Mouse (Mus musculus) heart, embryonic 13.5 days (tissue): ENCODE data around the gene Ptprn. TPM values are rescaled to one million over a fixed set of nuclear protein-coding genes. Genes with fewer than 3 reads are reported as not detected.
A peak's percentile ranks its signal among the peaks of the same experiment; 100 is the strongest.

Experiments
- ATAC-seq: fragments of 200-750 bp; cut with Nextera tagmentation; 2 replicates; pipeline ENCODE4 v1.8.0; 2017; ENCODE audit warnings: moderate TSS enrichment; ENCODE audit not compliant: insufficient number of reproducible peaks, low FRiP score, low TSS enrichment; ENCODE audit errors: extremely low read depth
- H3K27ac ChIP-seq: fragments of 300-500 bp; sonication (generic); replicated peaks from 2 replicates; pipeline ENCODE4 v1.5.1; 2015; ENCODE audit warnings: moderate library complexity, mild to moderate bottlenecking, inconsistent platforms
- H3K27me3 ChIP-seq: fragments of 300-500 bp; sonication (generic); replicated peaks from 2 replicates; pipeline ENCODE4 v1.6.1; 2015; ENCODE audit warnings: mild to moderate bottlenecking, inconsistent platforms
- H3K36me3 ChIP-seq: fragments of 300-500 bp; sonication (generic); 2 replicates; pipeline ENCODE4 v1.6.1; 2015; ENCODE audit warnings: mild to moderate bottlenecking, inconsistent platforms
- H3K4me1 ChIP-seq: fragments of 300-500 bp; sonication (generic); 2 replicates; pipeline ENCODE4 v1.6.1; 2015; ENCODE audit warnings: inconsistent platforms
- H3K4me2 ChIP-seq: fragments of 300-500 bp; sonication (generic); 2 replicates; pipeline ENCODE4 v1.6.1; 2015; ENCODE audit warnings: inconsistent platforms, mild to moderate bottlenecking, moderate library complexity
- H3K4me3 ChIP-seq: fragments of 300-500 bp; sonication (generic); 2 replicates; pipeline ENCODE4 v1.5.1; 2015; ENCODE audit warnings: moderate library complexity, mild to moderate bottlenecking, inconsistent platforms
- H3K9ac ChIP-seq: fragments of 300-500 bp; sonication (generic); 2 replicates; pipeline ENCODE4 v1.6.1; 2015; ENCODE audit warnings: inconsistent platforms, mild to moderate bottlenecking, moderate library complexity
- H3K9me3 ChIP-seq: fragments of 300-500 bp; sonication (generic); 2 replicates; pipeline ENCODE4 v1.6.1; 2016; ENCODE audit warnings: inconsistent platforms
- WGBS: fragments of 180-500 bp; shearing (Covaris S2); methylation state at CpG from one replicate; pipeline ENCODE4 v1.1.7; 2015; ENCODE audit warnings: mixed read lengths; 5-methylcytosine and 5-hydroxymethylcytosine counted together
- polyA plus RNA-seq: library from polyadenylated mRNA; unstranded; fragments of >200 nt; fragmentation: Nextera tagmentation; extraction: Ambion mirVana; gene quantifications from 2 replicates; pipeline ENCODE4 v1.2.1, GENCODE M21; 2015

Ptprn gene
- polyA plus RNA-seq, 1 experiment from 2014 or later = 0.40 TPM

- Histone ChIP-seq H3K9ac (peak overlapping the region; percentile 69), H3K4me3 (peak overlapping the region; percentile 31), H3K36me3 (no peaks in the 10 kb centered on the region), H3K4me2 (peak overlapping the region; percentile 63), H3K27ac (no peak overlapping the region), H3K4me1 (peaks cover 40% of the 10 kb centered on the region), H3K27me3 (peaks cover 19% of the 10 kb centered on the region), H3K9me3 (no peaks in the 10 kb centered on the region)
- WGBS = 7% methylated on average over 21 of the region's 22 CpGs
- ATAC-seq = no peak
These were observed 13.0 kb downstream of the Ptprn start for GRCm38 (mm10) chr1:75251112-75251970.

- Histone ChIP-seq H3K9ac (no peak overlapping the region), H3K4me3 (no peak overlapping the region), H3K27me3 (peaks cover 19% of the 10 kb centered on the region), H3K36me3 (no peaks in the 10 kb centered on the region; the same call in 1 of the 2 replicates), H3K9me3 (no peaks in the 10 kb centered on the region), H3K27ac (no peak overlapping the region), H3K4me2 (no peak overlapping the region), H3K4me1 (peaks cover 40% of the 10 kb centered on the region)
- ATAC-seq = no peak
- 71% methylated on average over 3 of the region's 3 CpGs for WGBS
These were observed 13.8 kb downstream of the Ptprn start for GRCm38 (mm10) chr1:75250498-75250897.

- 28% methylated on average over 9 of the region's 9 CpGs for WGBS
- peak overlapping the region; percentile 72 for H3K9ac ChIP-seq
- H3K36me3 ChIP-seq = peaks cover 11% of the 10 kb centered on the region
- no peak overlapping the region for H3K4me3 ChIP-seq
- peaks cover 40% of the 10 kb centered on the region for H3K4me1 ChIP-seq
- peak overlapping the region; percentile 28 for H3K4me2 ChIP-seq
- peaks cover 11% of the 10 kb centered on the region for H3K27me3 ChIP-seq
- H3K9me3 ChIP-seq = no peaks in the 10 kb centered on the region
- peak; percentile 39; the same call in 1 of the 2 replicates for ATAC-seq
- H3K27ac ChIP-seq = peak overlapping the region; percentile 96
These were observed 16.1 kb downstream of the Ptprn start for GRCm38 (mm10) chr1:75248041-75248772.

GRCm38 (mm10) chr1:75247071-75247930, 17.0 kb downstream of the Ptprn start:
- Histone ChIP-seq H3K4me2 (peak overlapping the region; percentile 28; the same call in 1 of the 2 replicates), H3K4me3 (no peak overlapping the region), H3K27me3 (peaks cover 2% of the 10 kb centered on the region), H3K36me3 (peaks cover 20% of the 10 kb centered on the region), H3K4me1 (peaks cover 40% of the 10 kb centered on the region), H3K9me3 (no peaks in the 10 kb centered on the region), H3K27ac (peak overlapping the region; percentile 96), H3K9ac (peak overlapping the region; percentile 72)
- WGBS = 81% methylated on average over 16 of the region's 16 CpGs
- ATAC-seq = no peak

- no peak overlapping the region for H3K27ac ChIP-seq
- no peak for ATAC-seq
These were observed 19.5 kb downstream of the Ptprn start for GRCm38 (mm10) chr1:75244836-75245235.

GRCm38 (mm10) chr1:75244175-75244826, 20.0 kb downstream of the Ptprn start:
- H3K9ac ChIP-seq = no peak overlapping the region
- H3K27me3 ChIP-seq = no peaks in the 10 kb centered on the region
- no peak overlapping the region for H3K4me2 ChIP-seq
- no peak overlapping the region for H3K27ac ChIP-seq
- no peak for ATAC-seq
- 87% methylated on average over 12 of the region's 12 CpGs for WGBS
- peaks cover 50% of the 10 kb centered on the region for H3K36me3 ChIP-seq
- H3K9me3 ChIP-seq = no peaks in the 10 kb centered on the region
- no peak overlapping the region for H3K4me3 ChIP-seq
- H3K4me1 ChIP-seq = peaks cover 28% of the 10 kb centered on the region

More at GRCm38 (mm10) chr1:75244836-75245235, 19.5 kb downstream of the Ptprn start:
- Histone ChIP-seq H3K36me3 (peaks cover 45% of the 10 kb centered on the region), H3K4me2 (no peak overlapping the region), H3K4me1 (peaks cover 32% of the 10 kb centered on the region), H3K9ac (no peak overlapping the region), H3K9me3 (no peaks in the 10 kb centered on the region), H3K4me3 (no peak overlapping the region), H3K27me3 (no peaks in the 10 kb centered on the region)
- WGBS = 18% methylated on average over 4 of the region's 4 CpGs

- Histone ChIP-seq H3K4me3 (no peak overlapping the region), H3K9me3 (no peaks in the 10 kb centered on the region), H3K9ac (no peak overlapping the region), H3K4me1 (peaks cover 24% of the 10 kb centered on the region), H3K27me3 (no peaks in the 10 kb centered on the region), H3K4me2 (no peak overlapping the region), H3K27ac (no peak overlapping the region), H3K36me3 (peaks cover 50% of the 10 kb centered on the region)
- ATAC-seq = no peak
- 85% methylated on average over 14 of the region's 14 CpGs for WGBS
These were observed 20.9 kb downstream of the Ptprn start for GRCm38 (mm10) chr1:75243411-75243810.

GRCm38 (mm10) chr1:75239591-75239990, 24.7 kb downstream of the Ptprn start:
- H3K36me3 ChIP-seq = peaks cover 50% of the 10 kb centered on the region
- H3K27me3 ChIP-seq = no peaks in the 10 kb centered on the region
- ATAC-seq = no peak
- peaks cover 29% of the 10 kb centered on the region for H3K4me1 ChIP-seq
- no peaks in the 10 kb centered on the region for H3K9me3 ChIP-seq
- no peak overlapping the region for H3K27ac ChIP-seq
- H3K9ac ChIP-seq = no peak overlapping the region
- WGBS = 66% methylated on average over 10 of the region's 10 CpGs
- H3K4me2 ChIP-seq = no peak overlapping the region
- no peak overlapping the region for H3K4me3 ChIP-seq

GRCm38 (mm10) chr1:75236117-75237050, 27.9 kb downstream of the Ptprn start, which contains the start of gene Dnajb2:
Dnajb2 (plus strand) TSS chr1:75236406.
- Histone ChIP-seq H3K9me3 (no peaks in the 10 kb centered on the region), H3K36me3 (peaks cover 21% of the 10 kb centered on the region), H3K27ac (peak within 1 kb of the TSS; percentile 94), H3K4me2 (peak within 1 kb of the TSS; percentile 95), H3K9ac (peak within 1 kb of the TSS; percentile 93), H3K4me1 (peaks cover 35% of the 10 kb centered on the region), H3K27me3 (no peaks in the 10 kb centered on the region; the same call in 1 of the 2 replicates), H3K4me3 (peak within 1 kb of the TSS; percentile 83)
- WGBS = under 1% methylated on average over 64 of the region's 64 CpGs
- ATAC-seq = peak; percentile 87
